Mouse (Mus musculus): ENCODE data around the gene Tspan13.

Tspan13 gene

GRCm38 (mm10) chr12:36042348-36042778, at the start of gene Tspan13:
TSS of gene Tspan13 (minus strand) at chr12:36042500.
- DNase-seq = peak; percentile 80 to 87

- no peak for DNase-seq
Observed at GRCm38 (mm10) chr12:36091964-36092363, 49.7 kb upstream of the Tspan13 start.

GRCm38 (mm10) chr12:36089221-36089620, 46.9 kb upstream of the Tspan13 start:
- no peak for DNase-seq

- no peak for DNase-seq
Observed at GRCm38 (mm10) chr12:36088804-36089203, 46.5 kb upstream of the Tspan13 start.

- no peak for DNase-seq
Observed at GRCm38 (mm10) chr12:36085380-36085779, 43.1 kb upstream of the Tspan13 start.

GRCm38 (mm10) chr12:36078101-36078899, 36.0 kb upstream of the Tspan13 start:
- no peak for DNase-seq

GRCm38 (mm10) chr12:36072860-36073259, 30.6 kb upstream of the Tspan13 start:
- DNase-seq = no peak

- DNase-seq = no peak
Observed at GRCm38 (mm10) chr12:36070231-36070630, 27.9 kb upstream of the Tspan13 start.

- no peak for DNase-seq
Observed at GRCm38 (mm10) chr12:36067538-36067937, 25.2 kb upstream of the Tspan13 start.

GRCm38 (mm10) chr12:36065911-36066310, 23.6 kb upstream of the Tspan13 start:
- DNase-seq = no peak

GRCm38 (mm10) chr12:36057699-36058098, 15.4 kb upstream of the Tspan13 start:
- no peak for DNase-seq

- DNase-seq = no peak
Observed at GRCm38 (mm10) chr12:36050276-36050675, 8.0 kb upstream of the Tspan13 start.

- DNase-seq = no peak
Observed at GRCm38 (mm10) chr12:36047593-36047992, 5.3 kb upstream of the Tspan13 start.

GRCm38 (mm10) chr12:36046196-36046595, 3.9 kb upstream of the Tspan13 start:
- DNase-seq = no peak

- no peak for DNase-seq
Observed at GRCm38 (mm10) chr12:36044691-36045090, 2.4 kb upstream of the Tspan13 start.

GRCm38 (mm10) chr12:36041703-36042347, 475 bp downstream of the Tspan13 start:
- peak; percentile 22 to 34 for DNase-seq

GRCm38 (mm10) chr12:36041281-36041589, 1.1 kb downstream of the Tspan13 start:
- DNase-seq = no peak

- DNase-seq = no peak
Observed at GRCm38 (mm10) chr12:36040571-36041280, 1.6 kb downstream of the Tspan13 start.

- DNase-seq = no peak
Observed at GRCm38 (mm10) chr12:36039541-36040084, 2.7 kb downstream of the Tspan13 start.

GRCm38 (mm10) chr12:36036776-36037175, 5.5 kb downstream of the Tspan13 start:
- DNase-seq = peak in 1 of 2 experiments; percentile 39

GRCm38 (mm10) chr12:36036121-36036520, 6.2 kb downstream of the Tspan13 start:
- DNase-seq = no peak

GRCm38 (mm10) chr12:36035501-36035900, 6.8 kb downstream of the Tspan13 start:
- DNase-seq = no peak

GRCm38 (mm10) chr12:36032419-36032818, 9.9 kb downstream of the Tspan13 start:
- DNase-seq = peak in 1 of 2 experiments; percentile 20

Data from kidney, adult 8-10 months (tissue).